Mouse (Mus musculus): ENCODE results near the gene Mink1. TPM values are rescaled to one million over a fixed set of nuclear protein-coding genes. Genes with fewer than 3 reads are reported as not detected.

Gene Mink1
- polyA plus RNA-seq, 1 experiment from 2014 or later = 17.7 TPM

- no peaks in the 10 kb centered on the region for H3K36me3 ChIP-seq (ENCODE audit: control insufficient read depth, insufficient read depth, low read length)
- no peak overlapping the region for H3K9ac ChIP-seq (ENCODE audit: low read length)
- H3K27ac ChIP-seq (ENCODE audit: low read depth, low read length) = no peak overlapping the region
- H3K27me3 ChIP-seq (ENCODE audit: control insufficient read depth, insufficient read depth, low read length) = no peaks in the 10 kb centered on the region
- H3K4me1 ChIP-seq (replicated peaks; ENCODE audit: control insufficient read depth, insufficient read depth, low read length) = peaks cover 14% of the 10 kb centered on the region
- H3K4me3 ChIP-seq (ENCODE audit: low read depth, low read length) = no peak overlapping the region
- no peaks in the 10 kb centered on the region for H3K9me3 ChIP-seq (ENCODE audit: control insufficient read depth, low read length)
- H3K4me2 ChIP-seq (ENCODE audit: low read depth, low read length, severe bottlenecking) = no peak overlapping the region
- 85% methylated on average over 3 of the region's 3 CpGs for WGBS
- DNase-seq (ENCODE audit: low spot score) (no peak), ATAC-seq (replicated peaks; ENCODE audit: low FRiP score) (no peak)
Measured at GRCm38 (mm10) chr11:70577201-70577600, 14.5 kb downstream of the Mink1 start.

- Histone ChIP-seq H3K27ac (ENCODE audit: low read depth, low read length) (no peak overlapping the region), H3K4me3 (ENCODE audit: low read depth, low read length) (no peak overlapping the region), H3K36me3 (ENCODE audit: control insufficient read depth, insufficient read depth, low read length) (no peaks in the 10 kb centered on the region), H3K4me2 (ENCODE audit: low read depth, low read length, severe bottlenecking) (no peak overlapping the region), H3K4me1 (replicated peaks; ENCODE audit: control insufficient read depth, insufficient read depth, low read length) (peaks cover 7% of the 10 kb centered on the region), H3K9me3 (ENCODE audit: control insufficient read depth, low read length) (no peaks in the 10 kb centered on the region), H3K27me3 (ENCODE audit: control insufficient read depth, insufficient read depth, low read length) (no peaks in the 10 kb centered on the region), H3K9ac (ENCODE audit: low read length) (no peak overlapping the region)
- ATAC-seq (replicated peaks; ENCODE audit: low FRiP score) = no peak
- DNase-seq (ENCODE audit: low spot score) = no peak
- WGBS = 91% methylated on average over 6 of the region's 6 CpGs
Measured at GRCm38 (mm10) chr11:70578962-70579361, 16.3 kb downstream of the Mink1 start.

- H3K36me3 ChIP-seq (ENCODE audit: control insufficient read depth, insufficient read depth, low read length) = no peaks in the 10 kb centered on the region
- no peak overlapping the region for H3K27ac ChIP-seq (ENCODE audit: low read depth, low read length)
- 87% methylated on average over 9 of the region's 9 CpGs for WGBS
- no peaks in the 10 kb centered on the region for H3K9me3 ChIP-seq (ENCODE audit: control insufficient read depth, low read length)
- peaks cover 5% of the 10 kb centered on the region for H3K4me1 ChIP-seq (replicated peaks; ENCODE audit: control insufficient read depth, insufficient read depth, low read length)
- H3K4me2 ChIP-seq (ENCODE audit: low read depth, low read length, severe bottlenecking) = no peak overlapping the region
- no peak for ATAC-seq (replicated peaks; ENCODE audit: low FRiP score)
- DNase-seq (ENCODE audit: low spot score) = no peak
- no peaks in the 10 kb centered on the region for H3K27me3 ChIP-seq (ENCODE audit: control insufficient read depth, insufficient read depth, low read length)
- H3K4me3 ChIP-seq (ENCODE audit: low read depth, low read length) = no peak overlapping the region
- H3K9ac ChIP-seq (ENCODE audit: low read length) = no peak overlapping the region
Measured at GRCm38 (mm10) chr11:70579710-70580357, 17.2 kb downstream of the Mink1 start.

- no peak overlapping the region for H3K4me2 ChIP-seq (ENCODE audit: low read depth, low read length, severe bottlenecking)
- H3K27me3 ChIP-seq (ENCODE audit: control insufficient read depth, insufficient read depth, low read length) = no peaks in the 10 kb centered on the region
- H3K4me1 ChIP-seq (replicated peaks; ENCODE audit: control insufficient read depth, insufficient read depth, low read length) = peaks cover 8% of the 10 kb centered on the region
- H3K9me3 ChIP-seq (ENCODE audit: control insufficient read depth, low read length) = no peaks in the 10 kb centered on the region
- no peak overlapping the region for H3K9ac ChIP-seq (ENCODE audit: low read length)
- H3K4me3 ChIP-seq (ENCODE audit: low read depth, low read length) = no peak overlapping the region
- H3K36me3 ChIP-seq (ENCODE audit: control insufficient read depth, insufficient read depth, low read length) = no peaks in the 10 kb centered on the region
- 68% methylated on average over 5 of the region's 5 CpGs for WGBS
- no peak for ATAC-seq (replicated peaks; ENCODE audit: low FRiP score)
- H3K27ac ChIP-seq (ENCODE audit: low read depth, low read length) = no peak overlapping the region
- no peak for DNase-seq (ENCODE audit: low spot score)
Measured at GRCm38 (mm10) chr11:70580358-70580720, 17.7 kb downstream of the Mink1 start.

GRCm38 (mm10) chr11:70580921-70581320 lies 18.2 kb downstream of the Mink1 start:
- no peak for ATAC-seq (replicated peaks; ENCODE audit: low FRiP score)

GRCm38 (mm10) chr11:70582196-70582595 lies 19.5 kb downstream of the Mink1 start:
- Histone ChIP-seq H3K27ac (ENCODE audit: low read depth, low read length) (no peak overlapping the region), H3K9me3 (ENCODE audit: control insufficient read depth, low read length) (no peaks in the 10 kb centered on the region), H3K36me3 (ENCODE audit: control insufficient read depth, insufficient read depth, low read length) (no peaks in the 10 kb centered on the region), H3K9ac (ENCODE audit: low read length) (no peak overlapping the region), H3K4me2 (ENCODE audit: low read depth, low read length, severe bottlenecking) (no peak overlapping the region), H3K4me1 (replicated peaks; ENCODE audit: control insufficient read depth, insufficient read depth, low read length) (peaks cover 10% of the 10 kb centered on the region), H3K27me3 (ENCODE audit: control insufficient read depth, insufficient read depth, low read length) (no peaks in the 10 kb centered on the region), H3K4me3 (ENCODE audit: low read depth, low read length) (no peak overlapping the region)
- 83% methylated on average over 3 of the region's 3 CpGs for WGBS
- DNase-seq (ENCODE audit: low spot score) (no peak), ATAC-seq (replicated peaks; ENCODE audit: low FRiP score) (no peak)

More at GRCm38 (mm10) chr11:70580921-70581320, 18.2 kb downstream of the Mink1 start:
- Histone ChIP-seq H3K27me3 (ENCODE audit: control insufficient read depth, insufficient read depth, low read length) (no peaks in the 10 kb centered on the region), H3K9ac (ENCODE audit: low read length) (no peak overlapping the region; the same call in 1 of the 2 replicates), H3K9me3 (ENCODE audit: control insufficient read depth, low read length) (no peaks in the 10 kb centered on the region), H3K4me2 (ENCODE audit: low read depth, low read length, severe bottlenecking) (no peak overlapping the region), H3K4me1 (replicated peaks; ENCODE audit: control insufficient read depth, insufficient read depth, low read length) (peaks cover 10% of the 10 kb centered on the region), H3K36me3 (ENCODE audit: control insufficient read depth, insufficient read depth, low read length) (no peaks in the 10 kb centered on the region), H3K4me3 (ENCODE audit: low read depth, low read length) (no peak overlapping the region), H3K27ac (ENCODE audit: low read depth, low read length) (no peak overlapping the region)
- no peak for DNase-seq (ENCODE audit: low spot score)
- 81% methylated on average over 3 of the region's 3 CpGs for WGBS

GRCm38 (mm10) chr11:70583022-70583714 lies 20.5 kb downstream of the Mink1 start:
- H3K36me3 ChIP-seq (ENCODE audit: control insufficient read depth, insufficient read depth, low read length) = no peaks in the 10 kb centered on the region
- no peaks in the 10 kb centered on the region for H3K9me3 ChIP-seq (ENCODE audit: control insufficient read depth, low read length)
- no peak overlapping the region for H3K4me3 ChIP-seq (ENCODE audit: low read depth, low read length)
- H3K9ac ChIP-seq (ENCODE audit: low read length) = no peak overlapping the region
- no peaks in the 10 kb centered on the region for H3K27me3 ChIP-seq (ENCODE audit: control insufficient read depth, insufficient read depth, low read length)
- peaks cover 10% of the 10 kb centered on the region for H3K4me1 ChIP-seq (replicated peaks; ENCODE audit: control insufficient read depth, insufficient read depth, low read length)
- no peak overlapping the region for H3K27ac ChIP-seq (ENCODE audit: low read depth, low read length)
- no peak for DNase-seq (ENCODE audit: low spot score)
- no peak for ATAC-seq (replicated peaks; ENCODE audit: low FRiP score)
- no peak overlapping the region for H3K4me2 ChIP-seq (ENCODE audit: low read depth, low read length, severe bottlenecking)
- whole genome bisulfite sequencing = 68% methylated on average over 6 of the region's 6 CpGs

GRCm38 (mm10) chr11:70583775-70584174 lies 21.1 kb downstream of the Mink1 start:
- no peak for ATAC-seq (replicated peaks; ENCODE audit: low FRiP score)
- WGBS = 94% methylated on average over 7 of the region's 7 CpGs
- no peaks in the 10 kb centered on the region for H3K27me3 ChIP-seq (ENCODE audit: control insufficient read depth, insufficient read depth, low read length)

More at GRCm38 (mm10) chr11:70583775-70584174, 21.1 kb downstream of the Mink1 start:
- Histone ChIP-seq H3K4me3 (ENCODE audit: low read depth, low read length) (no peak overlapping the region), H3K4me1 (replicated peaks; ENCODE audit: control insufficient read depth, insufficient read depth, low read length) (peaks cover 5% of the 10 kb centered on the region; the same call in 1 of the 2 replicates), H3K9ac (ENCODE audit: low read length) (no peak overlapping the region), H3K9me3 (ENCODE audit: control insufficient read depth, low read length) (no peaks in the 10 kb centered on the region), H3K27ac (ENCODE audit: low read depth, low read length) (no peak overlapping the region), H3K4me2 (ENCODE audit: low read depth, low read length, severe bottlenecking) (no peak overlapping the region), H3K36me3 (ENCODE audit: control insufficient read depth, insufficient read depth, low read length) (no peaks in the 10 kb centered on the region)
- no peak for DNase-seq (ENCODE audit: low spot score)
